Mouse (Mus musculus) midbrain, embryonic 16.5 days (tissue): ENCODE results near the gene Ppfia1. TPM values are rescaled to one million over a fixed set of nuclear protein-coding genes. Genes with fewer than 3 reads are reported as not detected.

ENCODE experiments used
- ATAC-seq: fragments of 200-750 bp; cut with Nextera tagmentation; 2 replicates; pipeline ENCODE4 v1.8.0; 2017; ENCODE audit warnings: moderate TSS enrichment
- H3K27ac ChIP-seq: fragments of 300-500 bp; sonication (generic); 2 replicates; pipeline ENCODE4 v1.5.1; 2014; ENCODE audit warnings: mild to moderate bottlenecking, low read length, mixed read lengths
- H3K27me3 ChIP-seq: fragments of 300-500 bp; sonication (generic); 2 replicates; pipeline ENCODE4 v1.6.1; 2014; ENCODE audit warnings: low read depth, low read length, mixed read lengths; ENCODE audit not compliant: control insufficient read depth, insufficient read depth
- H3K36me3 ChIP-seq: fragments of 300-500 bp; sonication (generic); 2 replicates; pipeline ENCODE4 v1.6.1; 2014; ENCODE audit warnings: mild to moderate bottlenecking, low read length, moderate library complexity, mixed read lengths; ENCODE audit not compliant: control insufficient read depth, insufficient read depth
- H3K4me1 ChIP-seq: fragments of 300-500 bp; sonication (generic); 2 replicates; pipeline ENCODE4 v1.6.1; 2014; ENCODE audit warnings: mild to moderate bottlenecking, low read length, mixed read lengths; ENCODE audit not compliant: control insufficient read depth, insufficient read depth
- H3K4me2 ChIP-seq: fragments of 300-500 bp; sonication (generic); 2 replicates; pipeline ENCODE4 v1.6.1; 2014; ENCODE audit warnings: mild to moderate bottlenecking, low read length, mixed read lengths
- H3K4me3 ChIP-seq: fragments of 300-500 bp; sonication (generic); 2 replicates; pipeline ENCODE4 v1.5.1; 2014; ENCODE audit warnings: low read depth, mild to moderate bottlenecking, low read length, moderate library complexity, mixed read lengths
- H3K9ac ChIP-seq: fragments of 300-500 bp; sonication (generic); 2 replicates; pipeline ENCODE4 v1.6.1; 2014; ENCODE audit warnings: low read depth, low read length, mixed read lengths
- H3K9me3 ChIP-seq: fragments of 300-500 bp; sonication (generic); replicated peaks from 2 replicates; pipeline ENCODE4 v1.6.1; 2014; ENCODE audit warnings: mild to moderate bottlenecking, low read length, mixed read lengths; ENCODE audit not compliant: control insufficient read depth, poor library complexity, severe bottlenecking
- WGBS: fragments of 180-500 bp; shearing (Covaris S2); extraction: QIAGEN DNeasy Blood & Tissue Kit; methylation state at CpG from one replicate; pipeline ENCODE4 v1.1.7; 2014; 5-methylcytosine and 5-hydroxymethylcytosine counted together
- polyA plus RNA-seq: library from polyadenylated mRNA; unstranded; fragments of >200 nt; fragmentation: Nextera tagmentation; extraction: Ambion mirVana; gene quantifications from 2 replicates; pipeline ENCODE4 v1.2.1, GENCODE M21; 2015

Ppfia1 gene
- 20.8 and 24.8 TPM in 2 replicates for polyA plus RNA-seq

- peak within 1 kb of the TSS; percentile 92 for H3K4me3 ChIP-seq
- WGBS, result under 1% methylated on average over 72 of the region's 97 CpGs
- H3K9me3 ChIP-seq, result no peaks in the 10 kb centered on the region
- ATAC-seq, result peak; percentile 94
- peaks cover 19% of the 10 kb centered on the region for H3K4me1 ChIP-seq
- peak within 1 kb of the TSS; percentile 83 for H3K4me2 ChIP-seq
- H3K36me3 ChIP-seq, result 0 out of 2 replicates have a peak, but pooled peaks cover 3% of the 10 kb centered on the region
- peak within 1 kb of the TSS; percentile 68 for H3K27ac ChIP-seq
- peak within 1 kb of the TSS; percentile 96 for H3K9ac ChIP-seq
- no peaks in the 10 kb centered on the region; the same call in 1 of the 2 replicates for H3K27me3 ChIP-seq
Observed at GRCm38 (mm10) chr7:144553237-144554122, at the start of gene Ppfia1. Ppfia1 (minus strand) TSS chr7:144553729.

GRCm38 (mm10) chr7:144600333-144600900, 46.9 kb upstream of the Ppfia1 start:
- Histone ChIP-seq H3K36me3 (no peaks in the 10 kb centered on the region), H3K9ac (no peak overlapping the region), H3K4me3 (no peak overlapping the region), H3K4me1 (no peaks in the 10 kb centered on the region), H3K4me2 (no peak overlapping the region), H3K27ac (no peak overlapping the region), H3K9me3 (no peaks in the 10 kb centered on the region), H3K27me3 (no peaks in the 10 kb centered on the region)
- 19% methylated on average over 6 of the region's 6 CpGs for WGBS
- no peak for ATAC-seq

GRCm38 (mm10) chr7:144589508-144589907, 36.0 kb upstream of the Ppfia1 start:
- no peaks in the 10 kb centered on the region for H3K4me1 ChIP-seq
- H3K27ac ChIP-seq, result no peak overlapping the region
- H3K36me3 ChIP-seq, result no peaks in the 10 kb centered on the region
- H3K9me3 ChIP-seq, result no peaks in the 10 kb centered on the region
- H3K4me3 ChIP-seq, result no peak overlapping the region
- H3K27me3 ChIP-seq, result no peaks in the 10 kb centered on the region
- no peak overlapping the region for H3K4me2 ChIP-seq
- WGBS, result 81% methylated on average over 3 of the region's 3 CpGs
- H3K9ac ChIP-seq, result no peak overlapping the region
- ATAC-seq, result no peak

- no peak overlapping the region for H3K27ac ChIP-seq
- H3K4me2 ChIP-seq, result no peak overlapping the region
- H3K4me1 ChIP-seq, result peaks cover 6% of the 10 kb centered on the region
- H3K9me3 ChIP-seq, result no peaks in the 10 kb centered on the region
- no peaks in the 10 kb centered on the region for H3K36me3 ChIP-seq
- no peak overlapping the region for H3K9ac ChIP-seq
- ATAC-seq, result no peak
- H3K4me3 ChIP-seq, result no peak overlapping the region
- no peaks in the 10 kb centered on the region for H3K27me3 ChIP-seq
- WGBS, result 52% methylated on average over 2 of the region's 2 CpGs
Observed at GRCm38 (mm10) chr7:144587291-144587690, 33.8 kb upstream of the Ppfia1 start.

- no peak overlapping the region for H3K27ac ChIP-seq
- ATAC-seq, result no peak
- no peaks in the 10 kb centered on the region for H3K9me3 ChIP-seq
- peaks cover 14% of the 10 kb centered on the region for H3K4me1 ChIP-seq
- H3K36me3 ChIP-seq, result no peaks in the 10 kb centered on the region
- H3K4me2 ChIP-seq, result no peak overlapping the region
- H3K4me3 ChIP-seq, result no peak overlapping the region
- H3K27me3 ChIP-seq, result no peaks in the 10 kb centered on the region
- no peak overlapping the region for H3K9ac ChIP-seq
- 7% methylated on average over 6 of the region's 6 CpGs for WGBS
Observed at GRCm38 (mm10) chr7:144585648-144586047, 32.1 kb upstream of the Ppfia1 start.

GRCm38 (mm10) chr7:144583619-144584018, 30.1 kb upstream of the Ppfia1 start:
- Histone ChIP-seq H3K9ac (no peak overlapping the region), H3K27ac (no peak overlapping the region), H3K36me3 (peaks cover 4% of the 10 kb centered on the region; the same call in 1 of the 2 replicates), H3K4me2 (no peak overlapping the region), H3K9me3 (no peaks in the 10 kb centered on the region), H3K4me1 (peaks cover 16% of the 10 kb centered on the region), H3K4me3 (no peak overlapping the region), H3K27me3 (no peaks in the 10 kb centered on the region)
- ATAC-seq, result no peak
- 7% methylated on average over 3 of the region's 4 CpGs for WGBS

GRCm38 (mm10) chr7:144582284-144582980, 28.9 kb upstream of the Ppfia1 start, which contains the start of gene Fadd:
Fadd (minus strand) TSS chr7:144582463.
- ATAC-seq, result peak; percentile 92
- 2% methylated on average over 34 of the region's 34 CpGs for WGBS
- H3K4me1 ChIP-seq, result peaks cover 16% of the 10 kb centered on the region

GRCm38 (mm10) chr7:144581559-144582283, 28.2 kb upstream of the Ppfia1 start:
- peak overlapping the region; percentile 69 for H3K4me3 ChIP-seq
- H3K9ac ChIP-seq, result peak overlapping the region; percentile 78
- peaks cover 4% of the 10 kb centered on the region; the same call in 1 of the 2 replicates for H3K36me3 ChIP-seq
- ATAC-seq, result peak; percentile 82
- H3K27me3 ChIP-seq, result no peaks in the 10 kb centered on the region
- peak overlapping the region; percentile 74 for H3K4me2 ChIP-seq
- WGBS, result under 1% methylated on average over 43 of the region's 43 CpGs
- peaks cover 16% of the 10 kb centered on the region for H3K4me1 ChIP-seq
- H3K27ac ChIP-seq, result peak overlapping the region; percentile 86
- H3K9me3 ChIP-seq, result no peaks in the 10 kb centered on the region

More at GRCm38 (mm10) chr7:144582284-144582980, 28.9 kb upstream of the Ppfia1 start, which contains the start of gene Fadd:
- Histone ChIP-seq H3K4me2 (peak within 1 kb of the TSS; percentile 74), H3K9ac (peak within 1 kb of the TSS; percentile 78), H3K27me3 (no peaks in the 10 kb centered on the region), H3K36me3 (peaks cover 4% of the 10 kb centered on the region; the same call in 1 of the 2 replicates), H3K9me3 (no peaks in the 10 kb centered on the region), H3K27ac (peak within 1 kb of the TSS; percentile 86), H3K4me3 (peak within 1 kb of the TSS; percentile 69)
